Mouse (Mus musculus): Measurements from ENCODE around the gene Zfp668. TPM values are rescaled to one million over a fixed set of nuclear protein-coding genes. Genes with fewer than 3 reads are reported as not detected.

Zfp668 gene
- polyA plus RNA-seq, 1 experiment from 2014 or later, result 9.4 TPM

DNA sequence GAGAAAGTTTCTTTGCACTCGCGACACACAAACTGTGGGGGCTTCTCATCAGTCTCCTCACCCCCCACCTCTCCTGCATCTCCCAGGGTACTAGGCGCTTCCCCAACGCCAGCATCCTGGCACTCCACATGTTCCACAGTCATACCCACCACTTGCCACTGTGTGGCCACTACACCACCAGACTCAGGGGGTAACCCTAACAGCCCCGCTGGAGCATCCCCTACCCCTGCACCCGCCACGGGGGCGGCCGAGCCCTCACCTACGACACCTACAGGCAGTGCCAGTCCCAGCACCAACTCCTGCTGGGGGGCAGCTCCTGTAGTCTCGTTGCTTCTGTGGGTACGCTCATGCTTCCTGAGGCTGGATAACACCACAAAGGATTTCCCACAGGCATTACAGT is 10.2 kb downstream of the Zfp668 start:
- TF ChIP-seq EP300 (IDR thresholded peaks at IDR 0.05) (no peak), CTCF (IDR thresholded peaks at IDR 0.05) (peak; percentile 4; the same call in 1 of the 2 replicates)
- DNase-seq (ENCODE audit: low spot score) (no peak), ATAC-seq (no peak)
- Histone ChIP-seq H3K4me2 (replicated peaks; ENCODE audit: low read depth, low read length) (no peak overlapping the region), H3K27me3 (replicated peaks; ENCODE audit: insufficient read depth, low read length) (no peaks in the 10 kb centered on the region), H3K9ac (replicated peaks; ENCODE audit: low read depth) (no peak overlapping the region), H3K9me3 (ENCODE audit: low read length) (no peaks in the 10 kb centered on the region), H3K4me3 (ENCODE audit: low read depth, low read length) (no peak overlapping the region), H3K36me3 (ENCODE audit: insufficient read depth, low read length) (no peaks in the 10 kb centered on the region), H3K27ac (ENCODE audit: low read length) (no peak overlapping the region), H3K4me1 (ENCODE audit: insufficient read depth, low read depth, low read length) (no peaks in the 10 kb centered on the region)
- WGBS, result 92% methylated on average over 12 of the region's 12 CpGs

DNA sequence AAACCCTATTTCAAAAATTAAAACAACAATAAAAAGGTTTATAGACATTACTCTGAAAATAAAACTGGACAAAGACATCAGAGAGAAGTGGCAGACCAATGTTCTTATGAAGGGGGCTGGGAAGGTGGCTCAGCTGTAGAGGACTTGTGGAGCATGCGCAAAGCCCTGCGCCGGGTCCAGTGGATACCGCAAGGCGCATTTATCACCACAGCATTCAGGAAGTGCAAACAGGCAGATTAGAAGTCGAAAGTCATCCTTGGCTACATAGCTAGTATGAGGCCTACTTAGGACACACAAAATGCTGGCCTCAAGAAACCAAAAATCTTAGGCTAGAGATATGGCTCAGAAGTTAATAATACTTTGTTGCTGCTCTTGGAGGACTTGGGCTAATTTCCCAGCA is 18.4 kb downstream of the Zfp668 start:
- no peaks in the 10 kb centered on the region for H3K4me1 ChIP-seq (ENCODE audit: insufficient read depth, low read depth, low read length)
- ATAC-seq (no peak), DNase-seq (ENCODE audit: low spot score) (no peak)
- H3K27me3 ChIP-seq (replicated peaks; ENCODE audit: insufficient read depth, low read length), result no peaks in the 10 kb centered on the region
- H3K4me3 ChIP-seq (ENCODE audit: low read depth, low read length), result no peak overlapping the region
- TF ChIP-seq CTCF (IDR thresholded peaks at IDR 0.05), result no peak
- TF ChIP-seq EP300 (IDR thresholded peaks at IDR 0.05), result no peak
- WGBS, result 84% methylated on average over 6 of the region's 6 CpGs
- H3K27ac ChIP-seq (ENCODE audit: low read length), result no peak overlapping the region
- H3K9ac ChIP-seq (replicated peaks; ENCODE audit: low read depth), result no peak overlapping the region
- H3K9me3 ChIP-seq (ENCODE audit: low read length), result no peaks in the 10 kb centered on the region
- H3K36me3 ChIP-seq (ENCODE audit: insufficient read depth, low read length), result no peaks in the 10 kb centered on the region
- H3K4me2 ChIP-seq (replicated peaks; ENCODE audit: low read depth, low read length), result no peak overlapping the region

DNA sequence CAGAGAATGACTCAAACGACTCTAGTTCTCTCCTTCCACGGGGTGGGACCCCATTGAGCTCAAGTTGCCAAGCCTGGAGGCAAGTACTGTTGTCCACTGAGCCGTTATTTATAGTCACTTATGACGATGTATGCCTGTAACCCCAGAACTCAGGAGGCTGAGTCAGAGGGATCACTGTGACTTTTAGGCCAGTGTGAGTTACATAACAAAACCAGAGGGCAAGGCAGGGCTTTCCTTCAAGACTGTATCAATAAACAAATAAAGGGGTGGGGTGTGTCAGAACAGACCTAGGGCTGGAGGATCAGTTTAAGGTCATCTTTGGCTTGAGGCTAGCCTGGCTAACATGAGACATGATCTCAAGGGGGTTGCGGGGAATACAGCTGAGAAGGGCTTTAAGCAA is 25.7 kb downstream of the Zfp668 start:
- Histone ChIP-seq H3K9me3 (ENCODE audit: low read length) (no peaks in the 10 kb centered on the region), H3K36me3 (ENCODE audit: insufficient read depth, low read length) (peaks cover 5% of the 10 kb centered on the region; the same call in 1 of the 2 replicates), H3K4me1 (ENCODE audit: insufficient read depth, low read depth, low read length) (no peaks in the 10 kb centered on the region), H3K9ac (replicated peaks; ENCODE audit: low read depth) (no peak overlapping the region), H3K27ac (ENCODE audit: low read length) (no peak overlapping the region), H3K4me3 (ENCODE audit: low read depth, low read length) (no peak overlapping the region), H3K4me2 (replicated peaks; ENCODE audit: low read depth, low read length) (no peak overlapping the region), H3K27me3 (replicated peaks; ENCODE audit: insufficient read depth, low read length) (no peaks in the 10 kb centered on the region)
- ATAC-seq, result peak; percentile 59
- DNase-seq (ENCODE audit: low spot score), result peak; percentile 8
- TF ChIP-seq EP300 (IDR thresholded peaks at IDR 0.05) (no peak), CTCF (IDR thresholded peaks at IDR 0.05) (no peak)
- 52% methylated on average over 5 of the region's 5 CpGs for WGBS

DNA sequence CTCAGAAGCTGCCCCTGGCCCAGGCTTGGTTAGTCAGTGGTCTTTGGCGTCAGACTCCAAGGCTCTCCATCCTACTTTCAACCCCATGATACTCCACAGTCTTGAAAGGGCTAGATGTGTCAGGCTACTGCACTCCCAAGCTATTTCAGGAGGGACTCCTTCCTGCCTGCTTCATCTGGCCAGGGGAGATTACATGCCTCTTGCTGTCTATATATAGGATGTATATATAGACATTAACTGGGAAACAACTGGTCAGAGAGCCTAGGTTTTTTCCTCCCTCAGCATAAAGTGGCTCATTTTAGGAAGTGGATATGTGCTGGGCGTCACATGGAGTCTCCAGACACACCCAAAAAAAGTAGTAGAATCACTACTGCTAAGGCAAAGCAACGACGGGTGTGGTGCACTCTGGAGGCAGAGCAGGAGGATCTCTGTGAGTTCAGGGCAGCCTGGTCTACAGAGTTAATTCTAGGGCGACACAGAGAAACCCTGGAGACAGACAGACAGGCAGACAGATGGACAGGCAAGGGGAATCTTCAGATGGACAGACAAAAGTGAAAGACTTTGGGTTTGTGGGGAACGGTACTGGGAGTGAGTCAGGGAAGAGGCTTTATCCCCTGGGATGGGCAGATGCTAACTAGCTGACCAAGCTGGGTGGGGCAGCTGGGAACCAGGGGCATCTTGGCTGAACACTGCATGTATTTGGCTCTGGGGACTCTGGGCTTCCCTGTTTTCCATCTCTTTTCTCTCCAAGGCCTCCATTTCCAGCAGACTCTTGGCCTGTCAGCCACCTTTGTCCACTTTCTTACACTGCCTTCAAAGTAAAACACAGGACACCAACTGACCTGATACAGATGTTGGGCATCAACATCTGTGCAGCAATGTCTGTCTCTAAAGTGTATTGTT is 26.4 kb downstream of the Zfp668 start:
- Histone ChIP-seq H3K9me3 (ENCODE audit: low read length) (no peaks in the 10 kb centered on the region), H3K36me3 (ENCODE audit: insufficient read depth, low read length) (peaks cover 5% of the 10 kb centered on the region; the same call in 1 of the 2 replicates), H3K27ac (ENCODE audit: low read length) (no peak overlapping the region), H3K4me3 (ENCODE audit: low read depth, low read length) (no peak overlapping the region), H3K27me3 (replicated peaks; ENCODE audit: insufficient read depth, low read length) (no peaks in the 10 kb centered on the region), H3K9ac (replicated peaks; ENCODE audit: low read depth) (no peak overlapping the region), H3K4me1 (ENCODE audit: insufficient read depth, low read depth, low read length) (no peaks in the 10 kb centered on the region), H3K4me2 (replicated peaks; ENCODE audit: low read depth, low read length) (no peak overlapping the region)
- peak; percentile 20 for DNase-seq (ENCODE audit: low spot score)
- whole genome bisulfite sequencing, result 60% methylated on average over 6 of the region's 6 CpGs
- ATAC-seq, result no peak
- TF ChIP-seq CTCF (IDR thresholded peaks at IDR 0.05) (no peak), EP300 (IDR thresholded peaks at IDR 0.05) (no peak)

DNA sequence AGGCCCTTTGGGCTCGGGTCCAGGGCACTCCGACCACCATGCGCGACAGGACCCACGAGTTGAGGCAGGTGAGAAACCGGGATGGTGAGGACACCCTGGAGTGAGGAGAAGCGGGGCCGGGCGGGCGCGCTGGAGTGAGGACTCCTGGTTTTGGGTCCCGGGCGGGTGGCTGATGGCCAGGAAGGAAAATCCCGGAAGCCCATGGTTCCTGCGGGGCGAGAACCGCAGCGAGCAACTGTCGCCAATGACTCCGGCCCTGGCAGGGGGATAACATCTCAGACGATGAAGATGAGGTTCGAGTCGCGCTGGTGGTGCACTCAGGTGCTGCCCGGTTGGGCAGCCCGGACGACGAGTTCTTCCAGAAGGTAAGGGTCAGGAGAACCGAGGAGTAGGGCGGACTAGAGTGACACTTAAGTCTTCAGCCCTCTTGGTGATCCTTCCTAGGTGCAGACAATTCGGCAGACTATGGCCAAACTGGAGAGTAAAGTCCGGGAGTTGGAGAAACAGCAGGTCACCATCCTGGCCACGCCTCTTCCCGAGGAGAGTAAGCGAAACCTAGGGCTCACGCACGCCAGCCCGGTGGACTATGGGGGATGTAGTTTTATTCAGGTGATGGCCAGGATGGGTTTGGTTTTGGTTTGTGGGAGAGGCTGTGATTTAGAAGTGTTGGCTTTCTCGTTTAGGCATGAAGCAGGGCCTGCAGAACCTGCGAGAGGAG is 34.5 kb downstream of the Zfp668 start:
- Histone ChIP-seq H3K27ac (ENCODE audit: low read length) (peak overlapping the region; percentile 92), H3K36me3 (ENCODE audit: insufficient read depth, low read length) (peaks cover 9% of the 10 kb centered on the region; the same call in 1 of the 2 replicates), H3K27me3 (replicated peaks; ENCODE audit: insufficient read depth, low read length) (no peaks in the 10 kb centered on the region), H3K4me1 (ENCODE audit: insufficient read depth, low read depth, low read length) (no peaks in the 10 kb centered on the region; the same call in 1 of the 2 replicates), H3K4me2 (replicated peaks; ENCODE audit: low read depth, low read length) (peak overlapping the region; percentile 89), H3K9ac (replicated peaks; ENCODE audit: low read depth) (peak overlapping the region; percentile 72), H3K9me3 (ENCODE audit: low read length) (no peaks in the 10 kb centered on the region), H3K4me3 (ENCODE audit: low read depth, low read length) (peak overlapping the region; percentile 89)
- peak; percentile 93 for DNase-seq (ENCODE audit: low spot score)
- peak; percentile 57 for ATAC-seq
- TF ChIP-seq CTCF (IDR thresholded peaks at IDR 0.05) (no peak), EP300 (IDR thresholded peaks at IDR 0.05) (no peak)
- WGBS, result under 1% methylated on average over 40 of the region's 40 CpGs

DNA sequence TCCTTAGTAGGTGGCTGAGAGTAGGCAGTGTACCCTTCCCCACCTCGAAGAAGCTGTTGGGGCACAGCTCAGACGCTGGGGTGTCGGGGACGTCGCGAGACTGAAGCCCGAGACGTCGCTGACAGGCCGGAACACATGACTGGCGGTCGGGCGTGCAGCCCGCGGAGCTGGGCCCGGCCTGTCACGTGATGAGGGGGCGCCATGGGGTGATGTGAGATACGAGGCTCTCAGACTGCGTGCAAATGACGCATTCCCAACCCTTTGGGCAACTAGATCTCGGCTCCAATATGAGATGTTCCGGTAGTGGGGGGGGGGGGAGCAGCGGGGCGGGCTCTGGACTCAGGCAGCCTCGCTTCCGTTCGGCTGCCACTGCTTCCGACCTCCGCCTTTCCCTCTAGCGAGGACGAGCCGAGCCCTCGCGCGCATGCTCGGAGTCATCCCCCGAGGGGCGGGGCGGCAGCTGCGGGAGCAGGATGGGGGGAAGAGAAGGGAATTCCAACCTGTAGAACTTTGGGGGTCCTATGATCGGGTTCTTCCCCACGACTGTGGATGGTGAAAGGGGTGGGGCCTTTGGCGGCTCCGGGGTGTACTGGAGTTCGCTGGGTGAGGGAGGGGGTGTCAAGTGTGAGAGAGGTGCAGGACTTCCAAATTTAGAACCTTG is 35.2 kb downstream of the Zfp668 start:
- WGBS, result under 1% methylated on average over 42 of the region's 46 CpGs

More for the DNA sequence above, 35.2 kb downstream of the Zfp668 start:
- peak; percentile 95 for ATAC-seq
- H3K4me2 ChIP-seq (replicated peaks; ENCODE audit: low read depth, low read length), result peak overlapping the region; percentile 89
- peak; percentile 98 for DNase-seq (ENCODE audit: low spot score)
- H3K4me3 ChIP-seq (ENCODE audit: low read depth, low read length), result peak overlapping the region; percentile 89
- no peaks in the 10 kb centered on the region; the same call in 1 of the 2 replicates for H3K4me1 ChIP-seq (ENCODE audit: insufficient read depth, low read depth, low read length)
- peak overlapping the region; percentile 72 for H3K9ac ChIP-seq (replicated peaks; ENCODE audit: low read depth)
- peaks cover 7% of the 10 kb centered on the region; the same call in 1 of the 2 replicates for H3K36me3 ChIP-seq (ENCODE audit: insufficient read depth, low read length)
- peak; percentile 68; the same call in 1 of the 2 replicates for TF ChIP-seq EP300 (IDR thresholded peaks at IDR 0.05)
- TF ChIP-seq CTCF (IDR thresholded peaks at IDR 0.05), result no peak; the same call in 1 of the 2 replicates
- H3K27ac ChIP-seq (ENCODE audit: low read length), result peak overlapping the region; percentile 92
- no peaks in the 10 kb centered on the region for H3K9me3 ChIP-seq (ENCODE audit: low read length)
- no peaks in the 10 kb centered on the region for H3K27me3 ChIP-seq (replicated peaks; ENCODE audit: insufficient read depth, low read length)

All from lung, postnatal 0 days (tissue).